Mouse (Mus musculus): ENCODE data around the gene Drg1. TPM values are rescaled to one million over a fixed set of nuclear protein-coding genes. Genes with fewer than 3 reads are reported as not detected.

Gene Drg1
- total RNA-seq (2018; cell fraction: chromatin; rRNA removed), result 10 to 100 TPM; 15.6 to 71.1 (median 52.5) TPM
- 10 to 100 TPM; 54.2 to 80.4 (median 68.0) TPM for total RNA-seq (2018; cell fraction: cytosol; rRNA removed)
- 10 to 100 TPM; 23.4 to 88.7 (median 45.6) TPM for total RNA-seq (2018; cell fraction: nucleus; rRNA removed)
- 60.1 to 104 TPM (median 88.3 TPM) in 3 replicates for polyA plus RNA-seq (2018)

GRCm38 (mm10) chr11:3266079-3266685 is at the start of gene Drg1:
Drg1 (minus strand) TSS chr11:3266415.
- under 1% methylated on average over 72 of the region's 72 CpGs for WGBS (ENCODE audit: missing documents)
- H3K79me2 ChIP-seq (ENCODE audit: inconsistent target), result peaks cover 40% of the 10 kb centered on the region
- peak within 1 kb of the TSS; percentile 94 for H3K4me3 ChIP-seq (ENCODE audit: inconsistent target)

GRCm38 (mm10) chr11:3314148-3314547 is 47.9 kb upstream of the Drg1 start:
- H3K4me3 ChIP-seq (ENCODE audit: inconsistent target), result no peak overlapping the region

More at GRCm38 (mm10) chr11:3266079-3266685, at the start of gene Drg1:
- Histone ChIP-seq H3K36me3 (ENCODE audit: inconsistent target) (peaks cover 23% of the 10 kb centered on the region), H3K27ac (peak within 1 kb of the TSS; percentile 46)

GRCm38 (mm10) chr11:3313294-3313693 is 47.1 kb upstream of the Drg1 start:
- Histone ChIP-seq H3K79me2 (ENCODE audit: inconsistent target) (no peaks in the 10 kb centered on the region), H3K4me3 (ENCODE audit: inconsistent target) (no peak overlapping the region), H3K36me3 (ENCODE audit: inconsistent target) (peaks cover 8% of the 10 kb centered on the region; the same call in 1 of the 2 replicates), H3K27ac (no peak overlapping the region)
- WGBS (ENCODE audit: missing documents), result 30% methylated on average over 1 of the region's 1 CpGs

More at GRCm38 (mm10) chr11:3314148-3314547, 47.9 kb upstream of the Drg1 start:
- H3K27ac ChIP-seq, result no peak overlapping the region
- H3K79me2 ChIP-seq (ENCODE audit: inconsistent target), result no peaks in the 10 kb centered on the region
- no peaks in the 10 kb centered on the region for H3K36me3 ChIP-seq (ENCODE audit: inconsistent target)
- 49% methylated on average over 2 of the region's 2 CpGs for WGBS (ENCODE audit: missing documents)

- no peaks in the 10 kb centered on the region for H3K79me2 ChIP-seq (ENCODE audit: inconsistent target)
- no peak overlapping the region for H3K4me3 ChIP-seq (ENCODE audit: inconsistent target)
- WGBS (ENCODE audit: missing documents), result 63% methylated on average over 8 of the region's 10 CpGs
- H3K36me3 ChIP-seq (ENCODE audit: inconsistent target), result peaks cover 9% of the 10 kb centered on the region; the same call in 1 of the 2 replicates
- no peak overlapping the region for H3K27ac ChIP-seq
Observed at GRCm38 (mm10) chr11:3311586-3312347, 45.6 kb upstream of the Drg1 start.

- no peak overlapping the region for H3K27ac ChIP-seq
- H3K36me3 ChIP-seq (ENCODE audit: inconsistent target), result peaks cover 14% of the 10 kb centered on the region; the same call in 1 of the 2 replicates
- WGBS (ENCODE audit: missing documents), result 52% methylated on average over 8 of the region's 10 CpGs
- no peaks in the 10 kb centered on the region for H3K79me2 ChIP-seq (ENCODE audit: inconsistent target)
- H3K4me3 ChIP-seq (ENCODE audit: inconsistent target), result no peak overlapping the region
Observed at GRCm38 (mm10) chr11:3310789-3311585, 44.8 kb upstream of the Drg1 start.

- Histone ChIP-seq H3K79me2 (ENCODE audit: inconsistent target) (no peaks in the 10 kb centered on the region), H3K4me3 (ENCODE audit: inconsistent target) (no peak overlapping the region), H3K27ac (no peak overlapping the region), H3K36me3 (ENCODE audit: inconsistent target) (peaks cover 20% of the 10 kb centered on the region; the same call in 1 of the 2 replicates)
- WGBS (ENCODE audit: missing documents), result 89% methylated on average over 4 of the region's 4 CpGs
Observed at GRCm38 (mm10) chr11:3309884-3310283, 43.7 kb upstream of the Drg1 start.

- H3K79me2 ChIP-seq (ENCODE audit: inconsistent target), result no peaks in the 10 kb centered on the region
- peaks cover 28% of the 10 kb centered on the region; the same call in 1 of the 2 replicates for H3K36me3 ChIP-seq (ENCODE audit: inconsistent target)
- H3K27ac ChIP-seq, result no peak overlapping the region
- no peak overlapping the region for H3K4me3 ChIP-seq (ENCODE audit: inconsistent target)
- 43% methylated on average over 3 of the region's 3 CpGs for WGBS (ENCODE audit: missing documents)
Observed at GRCm38 (mm10) chr11:3307875-3308274, 41.7 kb upstream of the Drg1 start.

- Histone ChIP-seq H3K36me3 (ENCODE audit: inconsistent target) (peaks cover 45% of the 10 kb centered on the region; the same call in 1 of the 2 replicates), H3K4me3 (ENCODE audit: inconsistent target) (no peak overlapping the region), H3K27ac (no peak overlapping the region), H3K79me2 (ENCODE audit: inconsistent target) (no peaks in the 10 kb centered on the region; the same call in 1 of the 2 replicates)
- 93% methylated on average over 4 of the region's 4 CpGs for WGBS (ENCODE audit: missing documents)
Observed at GRCm38 (mm10) chr11:3305821-3306220, 39.6 kb upstream of the Drg1 start.

GRCm38 (mm10) chr11:3302792-3303191 is 36.6 kb upstream of the Drg1 start:
- Histone ChIP-seq H3K27ac (no peak overlapping the region), H3K36me3 (ENCODE audit: inconsistent target) (peaks cover 52% of the 10 kb centered on the region; the same call in 1 of the 2 replicates), H3K4me3 (ENCODE audit: inconsistent target) (no peak overlapping the region), H3K79me2 (ENCODE audit: inconsistent target) (no peaks in the 10 kb centered on the region; the same call in 1 of the 2 replicates)
- 74% methylated on average over 4 of the region's 4 CpGs for WGBS (ENCODE audit: missing documents)

- H3K27ac ChIP-seq, result no peak overlapping the region
- H3K4me3 ChIP-seq (ENCODE audit: inconsistent target), result no peak overlapping the region
- H3K36me3 ChIP-seq (ENCODE audit: inconsistent target), result peaks cover 52% of the 10 kb centered on the region; the same call in 1 of the 2 replicates
- 98% methylated on average over 4 of the region's 4 CpGs for WGBS (ENCODE audit: missing documents)
- no peaks in the 10 kb centered on the region; the same call in 1 of the 2 replicates for H3K79me2 ChIP-seq (ENCODE audit: inconsistent target)
Observed at GRCm38 (mm10) chr11:3302385-3302784, 36.2 kb upstream of the Drg1 start.

GRCm38 (mm10) chr11:3301075-3301474 is 34.9 kb upstream of the Drg1 start:
- WGBS (ENCODE audit: missing documents), result 84% methylated on average over 5 of the region's 5 CpGs

GRCm38 (mm10) chr11:3298813-3299185 is 32.6 kb upstream of the Drg1 start:
- Histone ChIP-seq H3K79me2 (ENCODE audit: inconsistent target) (peaks cover 10% of the 10 kb centered on the region), H3K36me3 (ENCODE audit: inconsistent target) (peaks cover 50% of the 10 kb centered on the region; the same call in 1 of the 2 replicates), H3K27ac (no peak overlapping the region), H3K4me3 (ENCODE audit: inconsistent target) (no peak overlapping the region)
- WGBS (ENCODE audit: missing documents), result 85% methylated on average over 14 of the region's 14 CpGs

More at GRCm38 (mm10) chr11:3301075-3301474, 34.9 kb upstream of the Drg1 start:
- Histone ChIP-seq H3K4me3 (ENCODE audit: inconsistent target) (no peak overlapping the region), H3K27ac (no peak overlapping the region), H3K79me2 (ENCODE audit: inconsistent target) (no peaks in the 10 kb centered on the region; the same call in 1 of the 2 replicates), H3K36me3 (ENCODE audit: inconsistent target) (peaks cover 49% of the 10 kb centered on the region; the same call in 1 of the 2 replicates)

GRCm38 (mm10) chr11:3297871-3298812 is 31.9 kb upstream of the Drg1 start:
- no peak overlapping the region for H3K4me3 ChIP-seq (ENCODE audit: inconsistent target)
- WGBS (ENCODE audit: missing documents), result 25% methylated on average over 10 of the region's 10 CpGs
- H3K79me2 ChIP-seq (ENCODE audit: inconsistent target), result peaks cover 16% of the 10 kb centered on the region
- H3K27ac ChIP-seq, result no peak overlapping the region
- peaks cover 54% of the 10 kb centered on the region; the same call in 1 of the 2 replicates for H3K36me3 ChIP-seq (ENCODE audit: inconsistent target)

All from macrophage (primary cell).